Mouse (Mus musculus) stomach, postnatal 0 days (tissue): ENCODE results near the gene Slc35d2.

Experiments used
- CTCF ChIP-seq: IDR thresholded peaks from 2 replicates; pipeline ENCODE4 v1.5.1; 2016; ENCODE audit warnings: antibody characterized with exemption, low read depth, mild to moderate bottlenecking, moderate library complexity
- EP300 ChIP-seq: optimal IDR thresholded peaks from 2 replicates; pipeline ENCODE3; 2016; ENCODE audit warnings: antibody characterized with exemption

GRCm38 (mm10) chr13:64156966-64157365 lies 27.8 kb upstream of the Slc35d2 start:
- TF ChIP-seq CTCF (no peak), EP300 (no peak)
